Mouse (Mus musculus): ENCODE data around the gene Zfand6. TPM values are rescaled to one million over a fixed set of nuclear protein-coding genes. Genes with fewer than 3 reads are reported as not detected.

Zfand6 gene
- polyA plus RNA-seq, 1 experiment from 2014 or later: 162 TPM

GRCm38 (mm10) chr7:84643270-84643998 lies 46.3 kb downstream of the Zfand6 start:
- 90% methylated on average over 6 of the region's 6 CpGs for WGBS
- no peaks in the 10 kb centered on the region for H3K9me3 ChIP-seq
- no peaks in the 10 kb centered on the region for H3K27me3 ChIP-seq (replicated peaks; ENCODE audit: low read depth, poor library complexity, severe bottlenecking)
- no peak overlapping the region for H3K4me3 ChIP-seq
- no peaks in the 10 kb centered on the region for H3K4me1 ChIP-seq
- DNase-seq (ENCODE audit: low spot score): no peak
- no peak overlapping the region for H3K27ac ChIP-seq (replicated peaks)
- 0 out of 2 replicates have a peak, but pooled peaks cover 5% of the 10 kb centered on the region for H3K36me3 ChIP-seq (replicated peaks)

- DNase-seq (ENCODE audit: low spot score): no peak
- WGBS: 86% methylated on average over 6 of the region's 6 CpGs
- H3K4me3 ChIP-seq: no peak overlapping the region
- no peaks in the 10 kb centered on the region for H3K36me3 ChIP-seq (replicated peaks)
- H3K9me3 ChIP-seq: no peaks in the 10 kb centered on the region
- H3K4me1 ChIP-seq: no peaks in the 10 kb centered on the region
- no peak overlapping the region for H3K27ac ChIP-seq (replicated peaks)
- H3K27me3 ChIP-seq (replicated peaks; ENCODE audit: low read depth, poor library complexity, severe bottlenecking): no peaks in the 10 kb centered on the region
These were observed 47.4 kb downstream of the Zfand6 start for GRCm38 (mm10) chr7:84642159-84642928.

DNA sequence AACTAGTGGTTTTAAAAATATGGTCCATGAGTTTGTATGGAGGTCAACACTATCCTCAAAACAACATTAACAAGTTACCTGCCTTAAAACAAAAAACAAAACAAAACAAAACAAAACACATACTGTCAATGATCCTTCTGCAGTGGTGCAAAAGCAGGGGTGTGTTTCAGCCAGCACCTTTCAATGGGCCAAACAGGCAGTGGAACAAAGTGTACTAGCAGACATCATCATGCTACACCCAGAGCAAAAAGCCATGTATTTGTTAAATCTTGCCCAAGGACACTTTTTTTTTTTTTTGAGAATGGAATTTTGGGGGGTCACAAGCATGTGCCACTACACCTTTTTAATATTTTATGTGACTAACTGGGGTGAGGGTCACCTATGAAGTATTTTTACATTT lies 52.8 kb downstream of the Zfand6 start:
- peaks cover 19% of the 10 kb centered on the region for H3K36me3 ChIP-seq (replicated peaks)
- no peaks in the 10 kb centered on the region for H3K27me3 ChIP-seq (replicated peaks; ENCODE audit: low read depth, poor library complexity, severe bottlenecking)
- DNase-seq (ENCODE audit: low spot score): no peak
- no peak overlapping the region for H3K27ac ChIP-seq (replicated peaks)
- H3K4me3 ChIP-seq: no peak overlapping the region
- no peaks in the 10 kb centered on the region for H3K9me3 ChIP-seq
- no peaks in the 10 kb centered on the region for H3K4me1 ChIP-seq

- H3K36me3 ChIP-seq (replicated peaks): peaks cover 49% of the 10 kb centered on the region
- 90% methylated on average over 3 of the region's 3 CpGs for WGBS
- no peak for DNase-seq (ENCODE audit: low spot score)
These were observed 57.9 kb downstream of the Zfand6 start for GRCm38 (mm10) chr7:84631878-84632277.

GRCm38 (mm10) chr7:84623718-84624117 lies 66.0 kb downstream of the Zfand6 start:
- H3K4me3 ChIP-seq: no peak overlapping the region
- no peaks in the 10 kb centered on the region for H3K27me3 ChIP-seq (replicated peaks; ENCODE audit: low read depth, poor library complexity, severe bottlenecking)
- no peak for DNase-seq (ENCODE audit: low spot score)
- no peaks in the 10 kb centered on the region for H3K4me1 ChIP-seq
- H3K36me3 ChIP-seq (replicated peaks): peaks cover 55% of the 10 kb centered on the region
- 93% methylated on average over 4 of the region's 4 CpGs for WGBS
- H3K9me3 ChIP-seq: peaks cover 6% of the 10 kb centered on the region; the same call in 1 of the 2 replicates
- no peak overlapping the region for H3K27ac ChIP-seq (replicated peaks)

More at GRCm38 (mm10) chr7:84631878-84632277, 57.9 kb downstream of the Zfand6 start:
- Histone ChIP-seq H3K27ac (replicated peaks) (no peak overlapping the region), H3K27me3 (replicated peaks; ENCODE audit: low read depth, poor library complexity, severe bottlenecking) (no peaks in the 10 kb centered on the region), H3K4me3 (no peak overlapping the region), H3K9me3 (no peaks in the 10 kb centered on the region), H3K4me1 (no peaks in the 10 kb centered on the region)

- 94% methylated on average over 3 of the region's 3 CpGs for WGBS
- peaks cover 6% of the 10 kb centered on the region; the same call in 1 of the 2 replicates for H3K9me3 ChIP-seq
These were observed 68.8 kb downstream of the Zfand6 start for GRCm38 (mm10) chr7:84620956-84621355.

DNA sequence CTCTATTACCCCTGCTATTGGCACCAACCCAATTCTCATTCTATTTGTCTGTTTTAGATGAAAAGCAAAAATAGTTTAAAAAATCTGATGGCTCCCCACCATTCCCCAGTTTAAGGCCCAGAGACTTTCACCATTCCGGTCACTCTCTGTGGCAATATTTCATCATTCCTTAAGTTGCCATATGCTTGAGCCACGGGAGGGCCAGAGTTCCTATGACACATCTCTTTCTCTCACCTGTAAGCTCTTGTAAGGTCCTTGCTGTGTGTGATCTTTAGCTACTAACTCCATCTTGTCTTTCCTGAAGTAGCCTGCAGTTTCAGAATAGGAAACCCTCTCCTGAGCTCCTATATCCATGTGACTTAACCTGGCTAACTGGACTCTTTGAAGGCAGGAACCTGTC lies 70.8 kb downstream of the Zfand6 start:
- Histone ChIP-seq H3K36me3 (replicated peaks) (peaks cover 70% of the 10 kb centered on the region), H3K4me1 (no peaks in the 10 kb centered on the region), H3K27ac (replicated peaks) (no peak overlapping the region), H3K27me3 (replicated peaks; ENCODE audit: low read depth, poor library complexity, severe bottlenecking) (no peaks in the 10 kb centered on the region), H3K4me3 (no peak overlapping the region), H3K9me3 (no peaks in the 10 kb centered on the region)
- no peak for DNase-seq (ENCODE audit: low spot score)
- 93% methylated on average over 2 of the region's 2 CpGs for WGBS

More at GRCm38 (mm10) chr7:84620956-84621355, 68.8 kb downstream of the Zfand6 start:
- no peaks in the 10 kb centered on the region for H3K27me3 ChIP-seq (replicated peaks; ENCODE audit: low read depth, poor library complexity, severe bottlenecking)
- H3K4me3 ChIP-seq: no peak overlapping the region
- peaks cover 74% of the 10 kb centered on the region for H3K36me3 ChIP-seq (replicated peaks)
- DNase-seq (ENCODE audit: low spot score): no peak
- H3K4me1 ChIP-seq: no peaks in the 10 kb centered on the region
- no peak overlapping the region for H3K27ac ChIP-seq (replicated peaks)

DNA sequence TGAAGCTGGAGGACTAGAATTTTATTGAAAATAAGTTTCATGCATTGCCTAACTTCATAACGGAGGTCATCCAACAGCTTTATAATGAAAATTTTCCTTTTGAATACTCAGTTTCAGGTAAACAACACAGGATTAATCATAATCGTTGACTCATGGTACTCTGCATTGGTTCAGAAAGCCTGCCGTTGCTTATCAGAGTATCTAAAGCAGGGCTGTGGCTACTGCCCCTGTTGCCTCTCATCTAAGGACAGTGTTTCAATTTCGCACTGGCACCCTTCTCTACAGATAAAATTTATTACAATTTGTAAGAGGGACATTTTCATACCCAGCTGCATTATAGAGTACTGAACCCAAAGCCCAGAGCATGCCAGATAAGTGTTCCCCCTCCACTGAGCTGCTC lies 77.3 kb downstream of the Zfand6 start:
- Histone ChIP-seq H3K36me3 (replicated peaks) (peaks cover 28% of the 10 kb centered on the region), H3K4me1 (no peaks in the 10 kb centered on the region), H3K9me3 (no peaks in the 10 kb centered on the region), H3K27me3 (replicated peaks; ENCODE audit: low read depth, poor library complexity, severe bottlenecking) (no peaks in the 10 kb centered on the region), H3K4me3 (no peak overlapping the region), H3K27ac (replicated peaks) (no peak overlapping the region)
- no peak for DNase-seq (ENCODE audit: low spot score)
- 91% methylated on average over 4 of the region's 4 CpGs for WGBS

DNA sequence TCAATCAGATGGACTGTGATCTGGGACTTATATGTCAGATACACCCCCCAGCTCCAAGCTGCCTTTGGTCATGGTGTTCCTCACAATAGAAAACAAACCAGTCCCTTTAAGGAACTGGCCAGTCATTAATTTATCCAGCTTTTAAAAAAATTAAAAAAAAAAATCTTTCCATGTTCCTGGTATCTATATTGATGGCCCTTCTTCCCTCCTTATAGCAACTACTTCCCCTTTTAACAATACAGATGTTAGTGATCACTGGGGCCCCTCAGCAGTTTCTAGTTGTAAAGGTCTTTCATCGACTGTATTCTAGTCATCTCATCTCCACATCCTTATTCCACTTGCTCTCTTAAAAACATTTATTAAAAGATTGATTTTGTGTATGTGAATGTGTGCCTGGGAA lies 78.2 kb downstream of the Zfand6 start:
- no peak overlapping the region for H3K27ac ChIP-seq (replicated peaks)
- WGBS: 92% methylated on average over 1 of the region's 1 CpGs
- no peaks in the 10 kb centered on the region for H3K27me3 ChIP-seq (replicated peaks; ENCODE audit: low read depth, poor library complexity, severe bottlenecking)
- H3K4me1 ChIP-seq: peaks cover under 1% of the 10 kb centered on the region
- DNase-seq (ENCODE audit: low spot score): no peak
- H3K9me3 ChIP-seq: no peaks in the 10 kb centered on the region
- peaks cover 20% of the 10 kb centered on the region for H3K36me3 ChIP-seq (replicated peaks)
- no peak overlapping the region for H3K4me3 ChIP-seq

DNA sequence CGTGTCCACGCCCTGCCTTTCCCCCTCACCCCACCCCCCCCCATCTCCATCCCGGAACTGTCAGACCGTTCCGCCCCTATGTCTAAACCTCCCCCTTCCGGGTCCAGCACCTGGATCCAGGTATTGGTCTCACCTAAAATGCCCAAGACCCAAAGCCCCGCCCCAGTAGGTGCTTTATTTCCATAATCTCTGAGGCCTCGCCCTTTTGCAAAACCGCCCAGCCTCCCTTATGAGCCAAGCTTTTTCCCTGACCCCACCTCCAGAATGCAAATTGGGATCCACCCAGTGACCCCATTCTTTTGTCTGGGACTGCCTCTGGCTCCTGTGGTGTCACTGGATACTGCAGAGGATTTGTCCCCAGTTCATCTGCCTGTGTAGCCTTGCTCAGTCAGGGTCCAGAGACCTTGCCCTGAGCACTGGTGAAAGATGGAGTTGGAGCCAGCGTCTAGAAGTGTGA lies 83.4 kb downstream of the Zfand6 start, which contains the start of gene Fah:
Gene Fah (minus strand): TSS at position 430 of the 457 bp plus-strand sequence.
- Histone ChIP-seq H3K27ac (replicated peaks) (peak within 1 kb of the TSS; percentile 69), H3K27me3 (replicated peaks; ENCODE audit: low read depth, poor library complexity, severe bottlenecking) (peaks cover 12% of the 10 kb centered on the region), H3K4me1 (peaks cover 20% of the 10 kb centered on the region), H3K36me3 (replicated peaks) (no peaks in the 10 kb centered on the region), H3K4me3 (peak within 1 kb of the TSS; percentile 75), H3K9me3 (no peaks in the 10 kb centered on the region)
- DNase-seq (ENCODE audit: low spot score): peak; percentile 45
- WGBS: 1% methylated on average over 10 of the region's 10 CpGs

DNA sequence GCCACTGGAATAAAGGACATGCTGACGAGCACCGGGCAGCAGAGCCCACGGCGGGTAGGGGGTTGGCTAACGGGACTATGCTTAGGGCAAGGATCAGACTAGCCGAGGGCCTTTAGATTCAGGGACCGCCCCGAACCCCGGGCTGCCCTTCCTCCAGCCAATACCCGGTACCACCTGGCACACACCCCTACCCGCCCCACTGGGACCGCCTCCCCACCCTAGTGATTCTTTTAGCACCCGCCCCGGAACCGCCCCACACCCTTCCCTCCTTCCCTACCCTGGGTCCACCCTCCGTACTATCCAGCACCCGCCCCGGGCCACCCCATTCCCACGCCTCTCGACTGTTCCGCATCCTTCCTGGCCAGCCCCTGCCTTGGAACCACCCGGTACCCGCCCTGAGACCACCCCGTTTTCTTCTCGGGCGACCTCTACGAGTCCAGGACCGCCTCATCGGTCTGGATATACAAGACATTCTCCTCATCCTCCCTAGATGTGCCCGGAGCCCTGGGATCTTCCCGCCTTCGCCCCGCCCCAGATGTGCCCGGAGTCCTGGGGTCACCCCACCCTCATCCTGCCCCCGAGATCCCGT lies 84.0 kb downstream of the Zfand6 start:
- peak overlapping the region; percentile 75 for H3K4me3 ChIP-seq
- peaks cover 20% of the 10 kb centered on the region for H3K4me1 ChIP-seq
- peak; percentile 51 for DNase-seq (ENCODE audit: low spot score)
- no peaks in the 10 kb centered on the region for H3K36me3 ChIP-seq (replicated peaks)
- under 1% methylated on average over 36 of the region's 36 CpGs for WGBS
- H3K27ac ChIP-seq (replicated peaks): peak overlapping the region; percentile 69
- peaks cover 12% of the 10 kb centered on the region for H3K27me3 ChIP-seq (replicated peaks; ENCODE audit: low read depth, poor library complexity, severe bottlenecking)
- no peaks in the 10 kb centered on the region for H3K9me3 ChIP-seq

DNA sequence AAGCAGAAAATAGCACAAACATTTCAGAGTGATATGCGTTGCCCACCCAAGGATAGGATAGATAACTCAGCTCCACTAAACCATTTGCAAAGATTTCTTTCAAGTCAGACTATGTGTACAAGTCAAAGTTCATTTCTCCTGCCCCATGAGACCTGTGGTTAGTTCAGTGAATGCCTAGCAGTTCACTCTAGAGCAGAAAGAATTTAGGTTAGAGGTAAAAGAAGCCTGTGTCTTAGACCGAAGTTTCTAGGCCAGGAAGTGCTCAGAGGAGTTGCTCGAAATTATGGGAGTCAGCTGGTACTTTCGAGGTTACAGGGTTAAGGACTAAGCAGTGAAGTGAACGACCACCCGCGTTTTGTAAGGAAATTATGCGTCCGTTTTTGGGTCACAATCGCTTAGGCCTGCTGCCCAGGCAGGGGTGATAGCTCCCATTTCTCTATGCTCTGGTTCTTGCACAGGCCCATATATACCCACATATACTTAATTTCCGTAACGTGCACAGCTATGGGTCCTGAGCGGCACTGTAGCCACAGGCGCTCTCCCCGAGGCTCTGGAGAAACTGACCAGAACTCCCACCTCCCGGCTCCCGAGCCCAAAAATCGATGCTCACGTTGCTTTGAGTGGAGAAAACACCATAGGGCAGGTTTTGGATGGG lies 84.6 kb downstream of the Zfand6 start:
- H3K4me1 ChIP-seq: peaks cover 20% of the 10 kb centered on the region
- H3K27ac ChIP-seq (replicated peaks): peak overlapping the region; percentile 69; the same call in 1 of the 2 replicates
- H3K9me3 ChIP-seq: no peaks in the 10 kb centered on the region
- 10% methylated on average over 19 of the region's 19 CpGs for WGBS
- peaks cover 12% of the 10 kb centered on the region for H3K27me3 ChIP-seq (replicated peaks; ENCODE audit: low read depth, poor library complexity, severe bottlenecking)
- DNase-seq (ENCODE audit: low spot score): no peak
- H3K36me3 ChIP-seq (replicated peaks): no peaks in the 10 kb centered on the region
- peak overlapping the region; percentile 75 for H3K4me3 ChIP-seq

Measured in embryonic facial prominence, embryonic 10.5 days (tissue).